Mouse (Mus musculus) brain, embryonic 14.5 days (tissue): ENCODE measurements around the gene Acsf3.

Experiments
- CTCF ChIP-seq: fragments of 200-500 bp; IDR thresholded peaks from 2 replicates; pipeline ENCODE4 v1.5.1; 2012; ENCODE audit warnings: inconsistent platforms, mild to moderate bottlenecking, moderate library complexity, borderline replicate concordance; ENCODE audit not compliant: insufficient read depth, insufficient read length; ENCODE audit errors: extremely low read depth
- POLR2A ChIP-seq: fragments of 200-500 bp; IDR thresholded peaks from 2 replicates; pipeline ENCODE4 v1.6.1; 2012; ENCODE audit warnings: mild to moderate bottlenecking, inconsistent platforms, borderline replicate concordance; ENCODE audit not compliant: poor library complexity, insufficient read depth, insufficient read length, severe bottlenecking; ENCODE audit errors: extremely low read depth

- TF ChIP-seq CTCF, result no peak
- no peak for TF ChIP-seq POLR2A
Measured at GRCm38 (mm10) chr8:122746439-122746838, 28.8 kb upstream of the Acsf3 start.
